Mouse (Mus musculus): ENCODE measurements around the gene Elf1. TPM values are rescaled to one million over a fixed set of nuclear protein-coding genes. Genes with fewer than 3 reads are reported as not detected.

The Elf1 gene
- polyA plus RNA-seq, 1 experiment from 2014 or later = 22.7 TPM

GRCm38 (mm10) chr14:79483611-79484120, 2.7 kb downstream of the Elf1 start:
- WGBS = 66% methylated on average over 8 of the region's 8 CpGs
- Histone ChIP-seq H3K9ac (ENCODE audit: low read depth, low read length) (0 out of 2 replicates have a peak overlapping the region, but pooled peaks have one; percentile 13), H3K4me1 (replicated peaks; ENCODE audit: control insufficient read depth, insufficient read depth, low read length) (peaks cover 44% of the 10 kb centered on the region), H3K36me3 (ENCODE audit: control insufficient read depth, insufficient read depth, low read length) (no peaks in the 10 kb centered on the region), H3K9me3 (ENCODE audit: control insufficient read depth, low read length) (no peaks in the 10 kb centered on the region), H3K27ac (ENCODE audit: low read depth, low read length) (peak overlapping the region; percentile 100; the same call in 1 of the 2 replicates), H3K27me3 (replicated peaks; ENCODE audit: control insufficient read depth, insufficient read depth, low read length) (no peaks in the 10 kb centered on the region), H3K4me3 (ENCODE audit: low read depth, low read length) (peak overlapping the region; percentile 92), H3K4me2 (peak overlapping the region; percentile 61)
- no peak for DNase-seq (ENCODE audit: low spot score)
- ATAC-seq (replicated peaks; ENCODE audit: low FRiP score) = no peak

GRCm38 (mm10) chr14:79486617-79486992, 5.6 kb downstream of the Elf1 start:
- H3K4me1 ChIP-seq (replicated peaks; ENCODE audit: control insufficient read depth, insufficient read depth, low read length) = peaks cover 41% of the 10 kb centered on the region
- no peaks in the 10 kb centered on the region for H3K36me3 ChIP-seq (ENCODE audit: control insufficient read depth, insufficient read depth, low read length)
- peak overlapping the region; percentile 71 for H3K27ac ChIP-seq (ENCODE audit: low read depth, low read length)
- DNase-seq (ENCODE audit: low spot score) (no peak), ATAC-seq (replicated peaks; ENCODE audit: low FRiP score) (peak; percentile 34)
- H3K4me3 ChIP-seq (ENCODE audit: low read depth, low read length) = peak overlapping the region; percentile 56
- peak overlapping the region; percentile 92 for H3K4me2 ChIP-seq
- 9% methylated on average over 8 of the region's 8 CpGs for WGBS
- H3K9ac ChIP-seq (ENCODE audit: low read depth, low read length) = peak overlapping the region; percentile 64
- no peaks in the 10 kb centered on the region for H3K27me3 ChIP-seq (replicated peaks; ENCODE audit: control insufficient read depth, insufficient read depth, low read length)
- H3K9me3 ChIP-seq (ENCODE audit: control insufficient read depth, low read length) = no peaks in the 10 kb centered on the region

GRCm38 (mm10) chr14:79486993-79487731, 6.2 kb downstream of the Elf1 start:
- H3K4me1 ChIP-seq (replicated peaks; ENCODE audit: control insufficient read depth, insufficient read depth, low read length) = peaks cover 41% of the 10 kb centered on the region
- peak overlapping the region; percentile 71 for H3K27ac ChIP-seq (ENCODE audit: low read depth, low read length)
- peak overlapping the region; percentile 92 for H3K4me2 ChIP-seq
- no peak for DNase-seq (ENCODE audit: low spot score)
- H3K9me3 ChIP-seq (ENCODE audit: control insufficient read depth, low read length) = no peaks in the 10 kb centered on the region
- whole genome bisulfite sequencing = 5% methylated on average over 19 of the region's 19 CpGs
- H3K9ac ChIP-seq (ENCODE audit: low read depth, low read length) = peak overlapping the region; percentile 64
- H3K4me3 ChIP-seq (ENCODE audit: low read depth, low read length) = peak overlapping the region; percentile 56
- H3K27me3 ChIP-seq (replicated peaks; ENCODE audit: control insufficient read depth, insufficient read depth, low read length) = no peaks in the 10 kb centered on the region
- peak; percentile 60 for ATAC-seq (replicated peaks; ENCODE audit: low FRiP score)
- no peaks in the 10 kb centered on the region for H3K36me3 ChIP-seq (ENCODE audit: control insufficient read depth, insufficient read depth, low read length)

DNA sequence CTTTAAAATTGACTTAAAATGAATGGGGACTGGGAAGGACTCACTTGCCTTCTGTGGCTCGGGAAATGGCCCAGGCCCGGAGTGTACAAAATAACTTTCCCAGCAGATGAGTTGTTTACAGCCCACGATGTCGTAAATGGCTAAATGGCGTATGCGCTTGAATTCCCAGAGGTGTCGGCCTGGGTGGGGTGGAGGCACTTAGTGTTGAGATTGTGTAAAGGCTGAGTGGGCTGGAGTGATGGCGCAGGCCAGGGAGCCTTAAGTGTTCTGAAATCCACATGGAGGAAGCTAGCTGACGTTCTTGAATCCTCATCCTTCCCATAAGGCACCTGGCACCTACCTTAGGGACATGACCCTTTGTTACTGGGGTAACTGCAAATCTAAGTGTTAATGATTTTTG, 7.5 kb downstream of the Elf1 start:
- H3K4me3 ChIP-seq (ENCODE audit: low read depth, low read length) = no peak overlapping the region
- H3K4me2 ChIP-seq = no peak overlapping the region
- peaks cover 35% of the 10 kb centered on the region for H3K4me1 ChIP-seq (replicated peaks; ENCODE audit: control insufficient read depth, insufficient read depth, low read length)
- 83% methylated on average over 9 of the region's 9 CpGs for WGBS
- no peak overlapping the region for H3K27ac ChIP-seq (ENCODE audit: low read depth, low read length)
- no peaks in the 10 kb centered on the region for H3K9me3 ChIP-seq (ENCODE audit: control insufficient read depth, low read length)
- H3K9ac ChIP-seq (ENCODE audit: low read depth, low read length) = no peak overlapping the region
- H3K27me3 ChIP-seq (replicated peaks; ENCODE audit: control insufficient read depth, insufficient read depth, low read length) = no peaks in the 10 kb centered on the region
- H3K36me3 ChIP-seq (ENCODE audit: control insufficient read depth, insufficient read depth, low read length) = no peaks in the 10 kb centered on the region
- DNase-seq (ENCODE audit: low spot score) (no peak), ATAC-seq (replicated peaks; ENCODE audit: low FRiP score) (no peak)

- H3K4me3 ChIP-seq (ENCODE audit: low read depth, low read length) = no peak overlapping the region
- 74% methylated on average over 12 of the region's 12 CpGs for WGBS
- no peak overlapping the region for H3K27ac ChIP-seq (ENCODE audit: low read depth, low read length)
Measured at GRCm38 (mm10) chr14:79489150-79489549, 8.2 kb downstream of the Elf1 start.

DNA sequence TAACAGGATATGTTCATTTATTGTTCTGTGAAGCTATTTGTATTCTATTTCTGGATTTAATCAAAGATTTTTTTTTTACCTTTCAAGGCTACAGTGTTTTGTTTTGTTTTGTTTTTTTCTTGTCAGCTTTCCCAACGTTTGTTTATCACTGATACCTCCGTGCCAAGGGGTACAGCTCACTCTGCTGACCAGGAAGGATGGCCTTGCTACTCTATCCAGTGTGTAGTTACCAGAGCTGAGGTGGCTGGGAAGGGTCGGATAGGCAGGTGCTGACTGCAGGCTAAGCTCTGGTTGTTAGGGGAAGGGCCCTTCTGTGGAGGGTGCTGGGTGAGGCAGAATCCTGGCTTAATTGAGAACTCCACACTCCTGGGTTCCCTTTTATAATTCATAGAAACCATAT, 9.3 kb downstream of the Elf1 start:
- Histone ChIP-seq H3K27me3 (replicated peaks; ENCODE audit: control insufficient read depth, insufficient read depth, low read length) (no peaks in the 10 kb centered on the region), H3K36me3 (ENCODE audit: control insufficient read depth, insufficient read depth, low read length) (no peaks in the 10 kb centered on the region), H3K27ac (ENCODE audit: low read depth, low read length) (no peak overlapping the region), H3K4me2 (no peak overlapping the region), H3K9me3 (ENCODE audit: control insufficient read depth, low read length) (no peaks in the 10 kb centered on the region), H3K9ac (ENCODE audit: low read depth, low read length) (no peak overlapping the region), H3K4me1 (replicated peaks; ENCODE audit: control insufficient read depth, insufficient read depth, low read length) (peaks cover 22% of the 10 kb centered on the region), H3K4me3 (ENCODE audit: low read depth, low read length) (no peak overlapping the region)
- DNase-seq (ENCODE audit: low spot score) = no peak
- ATAC-seq (replicated peaks; ENCODE audit: low FRiP score) = no peak
- WGBS = 69% methylated on average over 3 of the region's 3 CpGs

More at GRCm38 (mm10) chr14:79489150-79489549, 8.2 kb downstream of the Elf1 start:
- no peaks in the 10 kb centered on the region for H3K27me3 ChIP-seq (replicated peaks; ENCODE audit: control insufficient read depth, insufficient read depth, low read length)
- H3K36me3 ChIP-seq (ENCODE audit: control insufficient read depth, insufficient read depth, low read length) = no peaks in the 10 kb centered on the region
- peaks cover 28% of the 10 kb centered on the region for H3K4me1 ChIP-seq (replicated peaks; ENCODE audit: control insufficient read depth, insufficient read depth, low read length)
- DNase-seq (ENCODE audit: low spot score) (no peak), ATAC-seq (replicated peaks; ENCODE audit: low FRiP score) (no peak)
- H3K4me2 ChIP-seq = no peak overlapping the region
- no peaks in the 10 kb centered on the region for H3K9me3 ChIP-seq (ENCODE audit: control insufficient read depth, low read length)
- H3K9ac ChIP-seq (ENCODE audit: low read depth, low read length) = no peak overlapping the region

GRCm38 (mm10) chr14:79494349-79494748, 13.4 kb downstream of the Elf1 start:
- Histone ChIP-seq H3K4me2 (no peak overlapping the region), H3K27ac (ENCODE audit: low read depth, low read length) (no peak overlapping the region), H3K9ac (ENCODE audit: low read depth, low read length) (no peak overlapping the region), H3K4me3 (ENCODE audit: low read depth, low read length) (no peak overlapping the region), H3K9me3 (ENCODE audit: control insufficient read depth, low read length) (no peaks in the 10 kb centered on the region), H3K27me3 (replicated peaks; ENCODE audit: control insufficient read depth, insufficient read depth, low read length) (no peaks in the 10 kb centered on the region), H3K4me1 (replicated peaks; ENCODE audit: control insufficient read depth, insufficient read depth, low read length) (peaks cover 6% of the 10 kb centered on the region), H3K36me3 (ENCODE audit: control insufficient read depth, insufficient read depth, low read length) (no peaks in the 10 kb centered on the region)
- no peak for ATAC-seq (replicated peaks; ENCODE audit: low FRiP score)
- WGBS = 80% methylated on average over 6 of the region's 6 CpGs
- no peak for DNase-seq (ENCODE audit: low spot score)

- H3K9ac ChIP-seq (ENCODE audit: low read depth, low read length) = no peak overlapping the region
Measured at GRCm38 (mm10) chr14:79499326-79499725, 18.3 kb downstream of the Elf1 start.

DNA sequence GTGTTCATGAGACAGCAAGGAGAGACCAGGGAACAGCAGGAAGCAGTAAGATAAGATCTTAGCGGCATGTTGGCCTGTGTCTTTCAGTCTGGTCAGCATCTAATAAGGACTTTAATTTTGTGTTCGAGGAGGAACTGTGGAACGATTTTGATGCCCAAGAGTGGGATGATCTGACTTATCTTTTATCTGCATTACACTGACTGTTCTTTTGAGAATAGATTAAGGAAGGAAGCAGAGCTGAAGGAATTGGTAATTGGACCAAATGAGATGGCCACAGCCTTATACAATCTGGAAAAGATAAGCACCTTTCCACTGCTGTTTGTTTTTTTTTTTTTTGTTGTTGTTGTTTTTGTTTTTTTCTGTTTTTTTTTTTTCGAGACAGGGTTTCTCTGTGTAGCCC, 19.8 kb downstream of the Elf1 start:
- no peak for DNase-seq (ENCODE audit: low spot score)
- H3K9ac ChIP-seq (ENCODE audit: low read depth, low read length) = no peak overlapping the region
- no peaks in the 10 kb centered on the region for H3K27me3 ChIP-seq (replicated peaks; ENCODE audit: control insufficient read depth, insufficient read depth, low read length)
- 40% methylated on average over 4 of the region's 4 CpGs for WGBS
- H3K4me3 ChIP-seq (ENCODE audit: low read depth, low read length) = no peak overlapping the region
- H3K36me3 ChIP-seq (ENCODE audit: control insufficient read depth, insufficient read depth, low read length) = no peaks in the 10 kb centered on the region
- no peak overlapping the region for H3K27ac ChIP-seq (ENCODE audit: low read depth, low read length)
- H3K4me2 ChIP-seq = no peak overlapping the region
- ATAC-seq (replicated peaks; ENCODE audit: low FRiP score) = peak; percentile 50; the same call in 1 of the 2 replicates
- H3K9me3 ChIP-seq (ENCODE audit: control insufficient read depth, low read length) = no peaks in the 10 kb centered on the region
- peaks cover 20% of the 10 kb centered on the region for H3K4me1 ChIP-seq (replicated peaks; ENCODE audit: control insufficient read depth, insufficient read depth, low read length)

More at GRCm38 (mm10) chr14:79499326-79499725, 18.3 kb downstream of the Elf1 start:
- ATAC-seq (replicated peaks; ENCODE audit: low FRiP score) (peak; percentile 57), DNase-seq (ENCODE audit: low spot score) (no peak)
- WGBS = 38% methylated on average over 9 of the region's 9 CpGs
- Histone ChIP-seq H3K4me3 (ENCODE audit: low read depth, low read length) (no peak overlapping the region), H3K4me1 (replicated peaks; ENCODE audit: control insufficient read depth, insufficient read depth, low read length) (peaks cover 20% of the 10 kb centered on the region), H3K36me3 (ENCODE audit: control insufficient read depth, insufficient read depth, low read length) (no peaks in the 10 kb centered on the region), H3K9me3 (ENCODE audit: control insufficient read depth, low read length) (no peaks in the 10 kb centered on the region), H3K27ac (ENCODE audit: low read depth, low read length) (peak overlapping the region; percentile 37; the same call in 1 of the 2 replicates), H3K4me2 (peak overlapping the region; percentile 29), H3K27me3 (replicated peaks; ENCODE audit: control insufficient read depth, insufficient read depth, low read length) (no peaks in the 10 kb centered on the region)
